Mouse (Mus musculus) kidney, postnatal 4 days (tissue): ENCODE data around the gene Lonp1.
"Not testable (repeated sequence)": the region's sequence is repeated elsewhere in the genome, so short reads cannot be mapped to it uniquely, and the experiment has no call there.

Experiments used
- DNase-seq, 2 experiments: peaks; one replicate each; pipeline ENCODE4 v3.0.0; 2021; ENCODE audit warnings: mixed read lengths in 2 of 2

Gene Lonp1

GRCm38 (mm10) chr17:56626754-56627470 is at the start of gene Lonp1:
Lonp1 (minus strand) TSS chr17:56626887.
- peak; percentile 99 for DNase-seq

- no peak for DNase-seq
Measured at GRCm38 (mm10) chr17:56673647-56674416, 47.1 kb upstream of the Lonp1 start.

GRCm38 (mm10) chr17:56672941-56673646 is 46.4 kb upstream of the Lonp1 start, which contains the start of gene Ranbp3:
Ranbp3 (plus strand) TSS chr17:56673294.
- DNase-seq, result peak; percentile 99 to 100

GRCm38 (mm10) chr17:56669766-56670165 is 43.1 kb upstream of the Lonp1 start:
- DNase-seq, result no peak

GRCm38 (mm10) chr17:56668384-56669144 is 41.9 kb upstream of the Lonp1 start:
- peak; percentile 93 to 94 for DNase-seq

GRCm38 (mm10) chr17:56667591-56667990 is 40.9 kb upstream of the Lonp1 start:
- no peak for DNase-seq

- no peak for DNase-seq
Measured at GRCm38 (mm10) chr17:56666384-56666783, 39.7 kb upstream of the Lonp1 start.

- peak; percentile 43 to 52 for DNase-seq
Measured at GRCm38 (mm10) chr17:56664333-56664732, 37.6 kb upstream of the Lonp1 start.

GRCm38 (mm10) chr17:56663659-56664058 is 37.0 kb upstream of the Lonp1 start:
- no peak for DNase-seq

- no peak for DNase-seq
Measured at GRCm38 (mm10) chr17:56656171-56656570, 29.5 kb upstream of the Lonp1 start.

GRCm38 (mm10) chr17:56655311-56655710 is 28.6 kb upstream of the Lonp1 start:
- no peak for DNase-seq

GRCm38 (mm10) chr17:56654771-56655170 is 28.1 kb upstream of the Lonp1 start:
- no peak for DNase-seq

- peak; percentile 55 to 68 for DNase-seq
Measured at GRCm38 (mm10) chr17:56651801-56652200, 25.1 kb upstream of the Lonp1 start.

GRCm38 (mm10) chr17:56647546-56647945 is 20.9 kb upstream of the Lonp1 start:
- DNase-seq, result no peak

GRCm38 (mm10) chr17:56643237-56643636 is 16.6 kb upstream of the Lonp1 start:
- no peak for DNase-seq

- no peak for DNase-seq
Measured at GRCm38 (mm10) chr17:56634023-56634422, 7.3 kb upstream of the Lonp1 start.

GRCm38 (mm10) chr17:56631807-56632206 is 5.1 kb upstream of the Lonp1 start:
- DNase-seq, result no peak

GRCm38 (mm10) chr17:56629800-56630781 is 3.4 kb upstream of the Lonp1 start:
- not testable (repeated sequence) for DNase-seq

GRCm38 (mm10) chr17:56627530-56628277 is 1.0 kb upstream of the Lonp1 start, which contains the start of gene Catsperd:
Catsperd (plus strand) TSS chr17:56628143.
- peak; percentile 56 to 75 for DNase-seq

GRCm38 (mm10) chr17:56626260-56626659 is 427 bp downstream of the Lonp1 start:
- DNase-seq, result no peak
